Mouse (Mus musculus) hindbrain, embryonic 14.5 days (tissue): ENCODE data around the gene Eipr1. TPM values are rescaled to one million over a fixed set of nuclear protein-coding genes. Genes with fewer than 3 reads are reported as not detected.

ENCODE experiments used
- ATAC-seq: fragments of 200-750 bp; cut with Nextera tagmentation; 2 replicates; pipeline ENCODE4 v1.8.0; 2017; ENCODE audit warnings: moderate number of reproducible peaks, mild to moderate bottlenecking, moderate TSS enrichment, moderate library complexity; ENCODE audit not compliant: low FRiP score
- DNase-seq: peaks from one replicate; pipeline ENCODE4 v3.0.0-alpha.2; 2015; ENCODE audit warnings: low spot score
- H3K27ac ChIP-seq: fragments of 300-500 bp; sonication (generic); 2 replicates; pipeline ENCODE4 v1.5.1; 2014; ENCODE audit warnings: mild to moderate bottlenecking, moderate library complexity
- H3K27me3 ChIP-seq: fragments of 300-500 bp; sonication (generic); 2 replicates; pipeline ENCODE4 v1.6.1; 2014; ENCODE audit warnings: mild to moderate bottlenecking, low read length, mixed read lengths; ENCODE audit not compliant: control insufficient read depth, insufficient read depth
- H3K36me3 ChIP-seq: fragments of 300-500 bp; sonication (generic); replicated peaks from 2 replicates; pipeline ENCODE4 v1.6.1; 2014; ENCODE audit not compliant: control insufficient read depth, insufficient read depth
- H3K4me1 ChIP-seq: fragments of 300-500 bp; sonication (generic); replicated peaks from 2 replicates; pipeline ENCODE4 v1.6.1; 2014; ENCODE audit warnings: antibody characterized with exemption, low read length, mixed read lengths; ENCODE audit not compliant: control insufficient read depth, insufficient read depth
- H3K4me2 ChIP-seq: fragments of 300-500 bp; sonication (generic); replicated peaks from 2 replicates; pipeline ENCODE4 v1.6.1; 2014; ENCODE audit warnings: mild to moderate bottlenecking, moderate library complexity
- H3K4me3 ChIP-seq: fragments of 300-500 bp; sonication (generic); replicated peaks from 2 replicates; pipeline ENCODE4 v1.5.1; 2014; ENCODE audit warnings: mild to moderate bottlenecking, low read length
- H3K9ac ChIP-seq: fragments of 300-500 bp; sonication (generic); 2 replicates; pipeline ENCODE4 v1.6.1; 2014
- H3K9me3 ChIP-seq: fragments of 300-500 bp; sonication (generic); 2 replicates; pipeline ENCODE4 v1.6.1; 2016; ENCODE audit warnings: low read length; ENCODE audit not compliant: control insufficient read depth
- WGBS: fragments of 180-500 bp; shearing (Covaris S2); extraction: QIAGEN DNeasy Blood & Tissue Kit; methylation state at CpG from one replicate; pipeline ENCODE4 v1.1.7; 2014; 5-methylcytosine and 5-hydroxymethylcytosine counted together
- polyA plus RNA-seq: library from polyadenylated mRNA; unstranded; fragments of >200 nt; fragmentation: Nextera tagmentation; extraction: Ambion mirVana; gene quantifications from 2 replicates; pipeline ENCODE4 v1.2.1, GENCODE M21; 2014

Gene Eipr1
- polyA plus RNA-seq, 1 experiment from 2014 or later, result 75.3 TPM

DNA sequence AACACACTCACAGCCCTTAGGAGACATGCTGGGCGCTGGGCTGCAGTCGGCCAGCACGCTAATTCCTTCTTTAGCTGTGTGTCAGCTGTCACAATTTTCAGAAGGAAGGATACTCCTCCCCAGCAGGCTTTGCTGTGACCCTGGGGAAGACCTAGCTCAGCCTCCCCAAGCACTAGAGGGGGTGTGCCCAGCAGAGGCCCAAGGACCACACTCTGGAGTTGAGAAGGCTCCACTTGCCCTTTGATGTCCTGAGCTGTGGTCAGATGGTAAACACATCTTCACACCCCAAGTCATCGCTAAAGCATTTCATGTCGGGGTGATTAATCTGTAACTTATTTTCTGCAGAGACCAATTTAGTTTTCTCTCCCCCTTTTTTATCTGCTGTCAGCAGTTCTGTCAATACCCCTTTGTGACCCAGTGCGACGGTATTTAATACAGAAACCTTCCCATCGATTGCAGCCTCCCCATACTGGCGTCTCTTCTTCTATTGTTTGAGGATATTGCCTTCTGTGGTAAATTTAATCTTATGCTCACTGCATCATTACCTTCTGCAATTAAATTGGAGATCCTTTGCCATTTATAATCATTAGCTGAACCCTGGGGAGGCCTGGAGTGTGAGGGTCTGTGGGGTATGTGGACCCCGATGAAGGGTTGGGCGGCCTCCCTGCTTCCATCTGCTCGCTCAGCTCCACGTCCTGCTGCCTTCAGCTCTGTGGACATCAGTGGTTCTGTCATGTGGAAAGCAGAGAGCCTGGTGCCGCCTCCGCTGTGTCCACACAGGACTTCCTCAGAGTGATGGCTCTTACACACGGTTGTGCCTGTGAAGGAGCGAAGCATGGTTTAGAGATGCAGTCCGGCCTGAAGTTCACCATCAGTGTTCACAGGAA is 97.4 kb downstream of the Eipr1 start:
- Histone ChIP-seq H3K27ac (peak overlapping the region; percentile 93), H3K4me2 (no peak overlapping the region), H3K9me3 (no peaks in the 10 kb centered on the region), H3K36me3 (0 out of 2 replicates have a peak, but pooled peaks cover 5% of the 10 kb centered on the region), H3K27me3 (no peaks in the 10 kb centered on the region), H3K9ac (peak overlapping the region; percentile 34; the same call in 1 of the 2 replicates), H3K4me3 (no peak overlapping the region), H3K4me1 (peaks cover 21% of the 10 kb centered on the region)
- DNase-seq, result peak; percentile 38
- WGBS, result 29% methylated on average over 18 of the region's 18 CpGs
- peak; percentile 81 for ATAC-seq

DNA sequence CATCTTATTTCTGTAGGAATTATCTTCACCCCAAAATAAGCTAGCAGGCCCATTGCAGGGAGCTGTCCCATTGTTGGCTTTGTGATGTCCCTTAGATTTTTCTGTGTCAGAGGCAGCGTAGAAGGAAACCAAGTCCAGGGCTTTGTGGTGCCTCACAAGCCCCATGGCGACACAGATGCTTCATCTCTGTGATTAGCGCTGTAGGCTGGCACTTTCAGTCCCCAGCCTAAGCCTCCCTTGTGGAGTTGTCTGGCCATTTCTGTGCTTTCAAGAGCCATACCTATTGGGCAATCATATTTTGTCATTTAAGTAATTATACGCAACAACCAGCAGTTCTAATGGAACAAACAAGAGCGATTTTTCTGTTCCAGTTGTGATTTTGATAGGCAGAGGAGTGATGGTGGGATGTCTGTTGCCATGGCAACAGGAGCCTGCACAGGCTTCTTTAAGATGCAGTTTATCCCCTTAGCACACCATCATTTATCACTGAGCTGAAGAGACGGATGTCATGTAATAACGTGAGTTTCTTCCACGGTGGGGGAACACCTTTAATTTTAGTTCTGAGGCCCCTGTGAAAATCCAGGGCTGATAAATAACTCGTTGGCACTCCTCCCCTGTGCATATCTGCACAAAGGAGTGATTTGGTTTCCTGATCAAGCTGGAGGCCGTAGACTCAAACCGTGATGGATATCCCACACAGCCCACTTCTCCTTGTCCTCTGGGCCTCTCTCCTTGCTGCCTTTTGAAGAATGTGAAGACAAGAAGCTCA is 108.1 kb downstream of the Eipr1 start:
- Histone ChIP-seq H3K27me3 (no peaks in the 10 kb centered on the region), H3K4me2 (peak overlapping the region; percentile 2; the same call in 1 of the 2 replicates), H3K4me1 (peaks cover 64% of the 10 kb centered on the region), H3K4me3 (no peak overlapping the region), H3K27ac (peak overlapping the region; percentile 96), H3K9ac (peak overlapping the region; percentile 34), H3K9me3 (no peaks in the 10 kb centered on the region), H3K36me3 (no peaks in the 10 kb centered on the region)
- 12% methylated on average over 11 of the region's 11 CpGs for WGBS
- ATAC-seq, result peak; percentile 80
- DNase-seq, result peak; percentile 80

DNA sequence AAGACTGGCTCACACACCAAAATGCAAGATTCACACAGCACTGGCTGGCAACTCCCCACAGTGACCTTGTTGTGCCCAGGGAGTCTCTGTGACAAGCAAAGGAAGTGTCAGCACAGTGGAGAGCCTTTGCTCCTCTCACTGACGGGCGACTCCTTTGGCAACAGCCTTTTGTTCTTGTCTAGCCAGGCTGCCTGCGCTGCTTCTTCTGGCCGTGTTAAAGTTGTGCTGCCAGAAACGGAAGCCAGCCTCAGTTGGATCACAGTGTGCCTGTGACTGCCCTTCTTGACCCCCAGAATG is 108.6 kb downstream of the Eipr1 start:
- Histone ChIP-seq H3K4me1 (peaks cover 61% of the 10 kb centered on the region), H3K4me3 (no peak overlapping the region), H3K36me3 (no peaks in the 10 kb centered on the region), H3K4me2 (peak overlapping the region; percentile 0; the same call in 1 of the 2 replicates), H3K9ac (peak overlapping the region; percentile 34), H3K27ac (peak overlapping the region; percentile 96), H3K27me3 (no peaks in the 10 kb centered on the region), H3K9me3 (no peaks in the 10 kb centered on the region)
- 3% methylated on average over 5 of the region's 5 CpGs for WGBS
- ATAC-seq (peak; percentile 64), DNase-seq (no peak)

DNA sequence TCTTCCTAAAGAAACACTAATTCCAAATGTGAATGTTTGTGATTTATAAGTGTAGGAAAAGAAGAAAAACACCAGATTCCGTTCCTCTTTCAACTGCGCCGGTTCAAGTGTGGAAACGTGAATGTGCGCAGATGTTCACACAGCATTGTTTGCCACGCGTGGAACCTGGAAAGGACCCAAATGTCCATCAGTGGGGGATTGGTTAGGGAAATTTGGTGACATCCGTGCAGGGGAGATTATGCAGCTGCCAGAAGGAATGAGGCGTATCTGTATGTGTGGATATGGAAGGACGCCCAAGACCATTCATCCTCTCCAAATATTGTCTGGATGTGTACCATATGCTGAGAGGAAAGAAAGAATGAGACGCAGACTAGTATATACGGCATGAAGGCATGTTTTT is 111.7 kb downstream of the Eipr1 start:
- H3K4me1 ChIP-seq, result peaks cover 66% of the 10 kb centered on the region
- peak overlapping the region; percentile 86 for H3K27ac ChIP-seq
- no peaks in the 10 kb centered on the region for H3K9me3 ChIP-seq
- no peaks in the 10 kb centered on the region for H3K27me3 ChIP-seq
- H3K36me3 ChIP-seq, result peaks cover 5% of the 10 kb centered on the region; the same call in 1 of the 2 replicates
- no peak overlapping the region for H3K4me2 ChIP-seq
- ATAC-seq (no peak), DNase-seq (peak; percentile 57)
- H3K4me3 ChIP-seq, result no peak overlapping the region
- WGBS, result 57% methylated on average over 12 of the region's 12 CpGs
- no peak overlapping the region for H3K9ac ChIP-seq

DNA sequence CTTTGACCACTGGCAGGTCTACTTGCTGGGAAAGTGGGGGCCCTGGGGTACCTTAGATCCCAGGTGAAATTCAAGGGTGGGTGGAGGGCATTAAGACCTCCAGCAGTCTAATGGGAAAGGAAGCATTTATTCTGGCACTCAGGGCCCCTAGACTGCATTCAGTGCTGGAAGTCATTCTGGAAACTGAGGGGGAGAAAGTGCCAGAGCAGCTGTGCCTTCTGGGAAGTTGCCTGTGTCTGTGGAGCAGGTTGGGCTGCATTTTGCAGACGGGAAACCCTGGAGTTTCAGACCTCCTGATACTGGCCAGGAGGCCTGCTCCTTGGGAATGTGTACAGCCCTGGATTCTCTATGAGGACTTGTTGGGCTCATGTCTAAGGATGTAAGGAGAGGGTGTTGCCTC is 114.5 kb downstream of the Eipr1 start:
- Histone ChIP-seq H3K9me3 (no peaks in the 10 kb centered on the region), H3K27ac (peak overlapping the region; percentile 86), H3K4me3 (no peak overlapping the region), H3K4me1 (peaks cover 47% of the 10 kb centered on the region), H3K36me3 (peaks cover 10% of the 10 kb centered on the region; the same call in 1 of the 2 replicates), H3K27me3 (no peaks in the 10 kb centered on the region), H3K4me2 (no peak overlapping the region), H3K9ac (peak overlapping the region; percentile 36; the same call in 1 of the 2 replicates)
- DNase-seq, result no peak
- no peak for ATAC-seq
- WGBS, result 57% methylated on average over 1 of the region's 1 CpGs

DNA sequence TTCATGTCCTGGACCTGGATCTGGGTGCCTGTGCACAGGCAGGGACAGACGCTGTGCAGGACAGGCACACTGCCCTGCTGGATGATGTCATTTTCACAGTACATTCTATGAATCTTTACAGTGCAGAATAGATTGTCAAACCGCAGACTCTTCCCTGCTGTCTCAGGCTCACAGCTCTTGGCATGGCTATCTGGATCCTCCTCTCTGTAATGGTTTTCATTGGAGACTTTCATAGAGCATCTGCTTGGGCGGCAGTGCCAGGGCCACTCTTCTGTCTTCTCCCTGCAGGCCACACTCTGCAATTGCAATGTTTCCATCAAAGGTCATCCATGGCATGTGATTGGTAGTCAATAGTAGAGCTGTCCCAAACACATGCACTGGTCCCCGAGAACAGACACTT is 117.2 kb downstream of the Eipr1 start:
- Histone ChIP-seq H3K27ac (no peak overlapping the region), H3K4me3 (no peak overlapping the region), H3K27me3 (no peaks in the 10 kb centered on the region), H3K36me3 (peaks cover 10% of the 10 kb centered on the region; the same call in 1 of the 2 replicates), H3K9ac (no peak overlapping the region), H3K9me3 (no peaks in the 10 kb centered on the region), H3K4me2 (no peak overlapping the region), H3K4me1 (peaks cover 26% of the 10 kb centered on the region)
- ATAC-seq, result no peak
- 89% methylated on average over 4 of the region's 4 CpGs for WGBS
- DNase-seq, result no peak

DNA sequence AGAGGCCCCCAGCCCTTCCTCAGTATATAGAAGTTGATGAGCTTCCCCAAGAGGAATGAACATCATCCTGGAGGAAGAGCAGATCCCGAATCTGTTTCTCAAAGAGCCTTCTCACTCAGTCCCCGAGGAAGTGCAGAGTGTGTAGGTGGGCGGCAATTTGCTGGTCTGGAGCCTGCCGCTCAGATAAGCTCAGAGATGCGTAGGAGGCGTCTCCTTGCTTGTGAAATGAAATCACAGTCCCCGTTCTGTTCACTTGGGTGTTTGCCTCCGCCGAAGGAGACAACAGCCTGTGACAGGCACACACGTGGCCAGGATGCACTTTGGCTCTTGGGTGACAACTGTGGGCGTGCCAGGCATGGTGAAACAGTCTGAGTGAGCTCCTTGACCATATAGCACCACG is 120.7 kb downstream of the Eipr1 start:
- Histone ChIP-seq H3K9ac (no peak overlapping the region), H3K9me3 (no peaks in the 10 kb centered on the region), H3K36me3 (0 out of 2 replicates have a peak, but pooled peaks cover 8% of the 10 kb centered on the region), H3K27me3 (no peaks in the 10 kb centered on the region), H3K27ac (peak overlapping the region; percentile 61), H3K4me2 (no peak overlapping the region), H3K4me1 (peaks cover 22% of the 10 kb centered on the region), H3K4me3 (no peak overlapping the region)
- ATAC-seq (no peak), DNase-seq (no peak)
- WGBS, result 84% methylated on average over 12 of the region's 12 CpGs

DNA sequence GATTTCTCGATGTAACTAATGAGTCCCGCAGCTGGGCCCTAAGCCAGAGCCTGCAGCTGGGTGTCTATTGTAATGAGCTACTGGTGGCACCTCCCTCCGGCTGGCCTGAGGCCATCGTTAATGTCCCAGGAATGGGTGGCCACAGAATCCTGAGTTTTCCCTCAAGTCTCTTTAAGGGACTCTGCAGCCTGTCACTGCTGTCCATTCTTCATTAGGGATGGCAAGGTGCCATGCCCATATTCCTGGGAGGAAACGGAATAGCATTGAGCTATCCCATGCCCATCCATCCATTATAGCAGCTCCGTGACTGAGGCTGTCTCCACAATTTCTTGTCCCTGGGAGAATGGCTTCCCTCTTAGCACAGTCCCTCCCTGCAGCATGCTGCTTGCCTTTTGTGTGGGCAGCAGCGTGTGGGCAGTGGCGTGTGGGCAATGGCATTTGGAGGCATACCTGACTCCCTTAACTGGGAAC is 123.2 kb downstream of the Eipr1 start:
- Histone ChIP-seq H3K4me3 (no peak overlapping the region), H3K27ac (peak overlapping the region; percentile 77), H3K4me1 (peaks cover 31% of the 10 kb centered on the region), H3K9me3 (no peaks in the 10 kb centered on the region), H3K4me2 (no peak overlapping the region), H3K36me3 (no peaks in the 10 kb centered on the region), H3K27me3 (no peaks in the 10 kb centered on the region), H3K9ac (no peak overlapping the region)
- DNase-seq (peak; percentile 53), ATAC-seq (peak; percentile 35)
- 33% methylated on average over 8 of the region's 8 CpGs for whole genome bisulfite sequencing

DNA sequence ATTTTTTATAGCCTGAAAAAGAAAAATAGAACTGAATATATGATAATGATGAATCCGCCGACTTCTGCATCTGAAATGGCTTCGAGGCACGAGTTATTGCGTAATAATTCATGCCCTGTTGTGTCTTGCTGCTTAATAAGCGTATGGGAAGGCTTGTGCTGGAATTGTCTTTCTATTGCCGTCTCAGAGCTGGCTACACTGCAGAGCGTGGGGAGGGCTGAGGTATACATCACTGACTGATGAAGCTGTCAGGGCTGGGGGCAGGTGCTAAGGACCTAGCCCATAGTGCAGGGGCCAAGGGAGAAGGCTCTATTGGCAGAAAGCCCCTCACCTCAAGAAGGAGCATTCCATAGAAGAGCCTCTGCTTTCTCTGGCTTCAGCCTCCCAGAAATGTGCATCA is 123.9 kb downstream of the Eipr1 start:
- H3K9me3 ChIP-seq, result no peaks in the 10 kb centered on the region
- ATAC-seq (no peak), DNase-seq (peak; percentile 37)
- H3K4me2 ChIP-seq, result no peak overlapping the region
- H3K4me3 ChIP-seq, result no peak overlapping the region
- no peak overlapping the region for H3K9ac ChIP-seq
- peaks cover 38% of the 10 kb centered on the region for H3K4me1 ChIP-seq
- WGBS, result 59% methylated on average over 8 of the region's 8 CpGs
- H3K27me3 ChIP-seq, result no peaks in the 10 kb centered on the region
- H3K27ac ChIP-seq, result peak overlapping the region; percentile 77
- no peaks in the 10 kb centered on the region for H3K36me3 ChIP-seq
